Mouse (Mus musculus) forebrain, embryonic 12.5 days (tissue): ENCODE data around the gene Rubcn. TPM values are rescaled to one million over a fixed set of nuclear protein-coding genes. Genes with fewer than 3 reads are reported as not detected.

Experiments used
- ATAC-seq: fragments of 200-750 bp; cut with Nextera tagmentation; 2 replicates; pipeline ENCODE4 v1.8.0; 2017; ENCODE audit warnings: moderate TSS enrichment; ENCODE audit not compliant: low FRiP score
- H3K27ac ChIP-seq: fragments of 300-500 bp; sonication (generic); 2 replicates; pipeline ENCODE4 v1.5.1; 2016; ENCODE audit warnings: mild to moderate bottlenecking
- H3K27me3 ChIP-seq: fragments of 300-500 bp; sonication (generic); 2 replicates; pipeline ENCODE4 v1.6.1; 2016; ENCODE audit warnings: mild to moderate bottlenecking
- H3K36me3 ChIP-seq: fragments of 300-500 bp; sonication (generic); replicated peaks from 2 replicates; pipeline ENCODE4 v1.6.1; 2016; ENCODE audit warnings: mild to moderate bottlenecking
- H3K4me1 ChIP-seq: fragments of 300-500 bp; sonication (generic); 2 replicates; pipeline ENCODE4 v1.6.1; 2016
- H3K4me2 ChIP-seq: fragments of 300-500 bp; sonication (generic); 2 replicates; pipeline ENCODE4 v1.6.1; 2016; ENCODE audit warnings: mild to moderate bottlenecking, moderate library complexity
- H3K4me3 ChIP-seq: fragments of 300-500 bp; sonication (generic); replicated peaks from 2 replicates; pipeline ENCODE4 v1.5.1; 2016; ENCODE audit warnings: mild to moderate bottlenecking
- H3K9ac ChIP-seq: fragments of 300-500 bp; sonication (generic); 2 replicates; pipeline ENCODE4 v1.6.1; 2016; ENCODE audit warnings: mild to moderate bottlenecking
- H3K9me3 ChIP-seq: fragments of 300-500 bp; sonication (generic); 2 replicates; pipeline ENCODE4 v1.6.1; 2016
- WGBS: fragments of 180-500 bp; shearing (Covaris S2); methylation state at CpG from one replicate; pipeline ENCODE4 v1.1.7; 2016; 5-methylcytosine and 5-hydroxymethylcytosine counted together
- polyA plus RNA-seq: library from polyadenylated mRNA; unstranded; fragments of >200 nt; fragmentation: Nextera tagmentation; extraction: Ambion mirVana; gene quantifications from 2 replicates; pipeline ENCODE4 v1.2.1, GENCODE M21; 2016

Gene Rubcn
- polyA plus RNA-seq, 1 experiment from 2014 or later, result 27.4 TPM

- no peak for ATAC-seq
- WGBS, result 74% methylated on average over 4 of the region's 4 CpGs
- Histone ChIP-seq H3K4me2 (no peak overlapping the region), H3K27ac (no peak overlapping the region), H3K9ac (no peak overlapping the region), H3K9me3 (no peaks in the 10 kb centered on the region), H3K4me1 (peaks cover 24% of the 10 kb centered on the region), H3K36me3 (peaks cover 4% of the 10 kb centered on the region; the same call in 1 of the 2 replicates), H3K27me3 (no peaks in the 10 kb centered on the region), H3K4me3 (no peak overlapping the region)
These were observed 12.2 kb downstream of the Rubcn start for GRCm38 (mm10) chr16:32865401-32865800.

GRCm38 (mm10) chr16:32861813-32862385, 15.7 kb downstream of the Rubcn start:
- Histone ChIP-seq H3K4me1 (peaks cover 11% of the 10 kb centered on the region), H3K4me2 (no peak overlapping the region), H3K4me3 (no peak overlapping the region), H3K27ac (no peak overlapping the region), H3K27me3 (no peaks in the 10 kb centered on the region), H3K9me3 (no peaks in the 10 kb centered on the region), H3K9ac (no peak overlapping the region), H3K36me3 (peaks cover 4% of the 10 kb centered on the region; the same call in 1 of the 2 replicates)
- no peak for ATAC-seq
- WGBS, result 94% methylated on average over 3 of the region's 3 CpGs

DNA sequence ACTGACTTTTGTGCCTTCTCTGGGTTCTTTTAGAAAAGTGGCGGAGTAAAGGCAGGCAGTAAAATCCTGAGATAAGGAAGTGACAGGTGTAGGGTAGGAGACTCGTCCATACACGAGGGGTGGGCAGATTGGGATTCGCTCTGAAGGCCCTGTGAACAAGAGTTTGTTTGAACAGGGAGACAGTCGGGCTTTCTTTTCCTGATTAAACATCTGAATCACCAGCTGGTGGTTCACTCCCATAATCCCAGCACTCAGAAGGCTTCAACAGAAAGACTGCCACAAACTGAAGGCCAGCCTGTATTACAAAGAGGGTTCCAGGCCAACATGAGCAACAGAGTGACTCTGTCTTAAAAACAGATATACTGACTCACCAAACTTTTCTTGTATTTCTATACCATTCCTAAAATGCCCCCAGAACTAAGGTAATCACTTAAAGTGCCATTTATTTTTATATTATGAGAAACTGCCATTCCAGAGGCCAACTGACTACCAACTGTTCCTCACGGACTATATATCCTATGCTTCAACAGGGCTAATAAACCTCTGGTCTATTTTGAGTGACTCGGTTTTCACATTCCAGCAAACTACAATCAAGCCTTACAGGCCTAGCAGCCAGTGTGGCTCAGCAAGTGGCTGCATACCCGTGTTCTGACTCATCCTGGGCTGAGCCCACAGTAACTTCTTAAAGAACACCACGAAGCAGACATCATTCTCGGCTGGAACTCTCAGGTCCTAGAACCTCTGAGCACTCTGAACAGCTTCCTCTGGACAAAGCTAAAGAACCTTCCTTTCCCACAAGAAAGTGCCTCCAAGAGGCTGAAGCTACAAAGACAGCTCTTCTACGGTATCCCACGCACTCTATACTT, 18.6 kb downstream of the Rubcn start:
- Histone ChIP-seq H3K4me1 (peaks cover 5% of the 10 kb centered on the region), H3K27ac (no peak overlapping the region), H3K36me3 (peaks cover 8% of the 10 kb centered on the region; the same call in 1 of the 2 replicates), H3K4me2 (no peak overlapping the region), H3K9ac (no peak overlapping the region), H3K4me3 (no peak overlapping the region), H3K27me3 (no peaks in the 10 kb centered on the region), H3K9me3 (no peaks in the 10 kb centered on the region)
- WGBS, result 81% methylated on average over 12 of the region's 12 CpGs
- no peak for ATAC-seq

DNA sequence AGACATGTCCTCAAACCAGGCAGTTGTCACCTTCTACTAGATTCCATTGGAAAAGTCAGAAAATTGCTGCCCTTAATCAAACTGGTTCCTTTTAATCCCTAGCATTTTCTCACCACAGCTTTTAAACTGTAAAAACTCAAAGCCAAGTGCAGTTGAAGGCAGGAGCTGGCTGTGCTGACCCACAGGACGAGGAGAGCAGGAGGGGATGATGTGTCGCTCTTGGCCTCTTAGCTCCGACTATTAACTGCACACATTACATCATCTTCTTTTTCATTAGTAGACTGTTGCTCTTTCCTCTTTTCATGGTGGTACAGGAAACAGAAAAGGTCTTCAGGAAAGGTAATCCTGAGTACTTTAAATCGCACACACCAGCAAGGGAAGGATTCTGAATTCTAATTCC, 19.2 kb downstream of the Rubcn start:
- H3K27me3 ChIP-seq, result no peaks in the 10 kb centered on the region
- H3K9ac ChIP-seq, result no peak overlapping the region
- no peaks in the 10 kb centered on the region for H3K9me3 ChIP-seq
- H3K4me1 ChIP-seq, result peaks cover 5% of the 10 kb centered on the region
- WGBS, result 75% methylated on average over 4 of the region's 4 CpGs
- no peak overlapping the region for H3K4me2 ChIP-seq
- H3K4me3 ChIP-seq, result no peak overlapping the region
- H3K36me3 ChIP-seq, result peaks cover 8% of the 10 kb centered on the region; the same call in 1 of the 2 replicates
- H3K27ac ChIP-seq, result no peak overlapping the region
- ATAC-seq, result no peak

DNA sequence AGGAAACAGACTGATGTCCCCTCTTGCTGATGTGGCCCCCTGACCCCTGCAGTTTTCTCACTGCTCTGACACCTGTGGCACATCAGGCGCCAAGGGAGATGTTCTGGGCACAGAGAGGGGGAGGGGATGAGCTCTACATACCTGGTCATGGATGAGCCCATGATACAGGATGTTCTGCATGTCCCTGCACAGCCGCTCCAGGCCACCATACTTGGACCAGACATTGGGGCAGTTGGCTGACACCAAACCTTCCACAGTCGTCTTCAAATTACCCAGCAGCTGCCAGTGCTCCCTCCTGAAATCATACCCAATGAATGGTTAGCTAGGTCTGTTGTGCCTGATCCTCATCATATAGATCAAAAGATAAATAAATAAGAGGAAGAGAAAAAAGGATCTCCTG, 20.8 kb downstream of the Rubcn start:
- Histone ChIP-seq H3K4me2 (no peak overlapping the region), H3K9ac (no peak overlapping the region), H3K27me3 (no peaks in the 10 kb centered on the region), H3K4me1 (peaks cover 5% of the 10 kb centered on the region), H3K4me3 (no peak overlapping the region), H3K36me3 (peaks cover 8% of the 10 kb centered on the region; the same call in 1 of the 2 replicates), H3K9me3 (no peaks in the 10 kb centered on the region), H3K27ac (no peak overlapping the region)
- 82% methylated on average over 3 of the region's 3 CpGs for WGBS
- ATAC-seq, result no peak

- no peak for ATAC-seq
- H3K4me2 ChIP-seq, result no peak overlapping the region
- H3K36me3 ChIP-seq, result peaks cover 14% of the 10 kb centered on the region
- H3K27me3 ChIP-seq, result no peaks in the 10 kb centered on the region
- H3K9ac ChIP-seq, result no peak overlapping the region
- WGBS, result 86% methylated on average over 2 of the region's 2 CpGs
- no peak overlapping the region for H3K27ac ChIP-seq
- peaks cover 5% of the 10 kb centered on the region for H3K4me1 ChIP-seq
- H3K9me3 ChIP-seq, result no peaks in the 10 kb centered on the region
- H3K4me3 ChIP-seq, result no peak overlapping the region
These were observed 23.5 kb downstream of the Rubcn start for GRCm38 (mm10) chr16:32854050-32854571.

DNA sequence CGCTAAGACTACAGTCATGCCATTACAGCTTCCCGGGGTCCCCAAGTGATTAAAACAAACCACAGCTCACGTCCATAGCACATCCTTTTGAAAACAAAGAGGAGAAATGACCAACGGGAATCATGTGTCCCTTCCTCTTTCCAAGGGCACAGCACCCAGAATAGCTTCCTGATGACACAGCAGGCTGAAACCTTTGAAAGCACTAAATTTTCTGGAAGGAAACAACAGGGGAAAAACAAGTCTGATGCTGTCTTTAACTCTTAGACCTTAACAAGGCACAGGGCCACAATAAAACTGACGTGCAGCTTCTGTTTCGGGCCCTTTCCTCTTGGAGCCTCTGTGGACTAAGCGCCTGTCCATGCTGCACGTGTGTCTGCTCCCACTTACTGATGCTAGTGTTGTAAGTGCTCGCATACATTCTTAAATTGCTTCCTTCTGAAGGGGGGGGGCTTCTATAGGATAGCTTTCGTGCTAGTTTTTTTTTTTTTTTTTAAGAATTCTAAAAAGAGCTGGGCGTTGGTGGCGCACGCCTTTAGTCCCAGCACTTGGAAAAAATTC, 24.0 kb downstream of the Rubcn start:
- no peak overlapping the region for H3K9ac ChIP-seq
- H3K4me1 ChIP-seq, result peaks cover 5% of the 10 kb centered on the region
- H3K27ac ChIP-seq, result no peak overlapping the region
- H3K4me2 ChIP-seq, result no peak overlapping the region
- no peak overlapping the region for H3K4me3 ChIP-seq
- peaks cover 17% of the 10 kb centered on the region for H3K36me3 ChIP-seq
- 79% methylated on average over 13 of the region's 13 CpGs for WGBS
- ATAC-seq, result no peak
- no peaks in the 10 kb centered on the region for H3K9me3 ChIP-seq
- H3K27me3 ChIP-seq, result no peaks in the 10 kb centered on the region

DNA sequence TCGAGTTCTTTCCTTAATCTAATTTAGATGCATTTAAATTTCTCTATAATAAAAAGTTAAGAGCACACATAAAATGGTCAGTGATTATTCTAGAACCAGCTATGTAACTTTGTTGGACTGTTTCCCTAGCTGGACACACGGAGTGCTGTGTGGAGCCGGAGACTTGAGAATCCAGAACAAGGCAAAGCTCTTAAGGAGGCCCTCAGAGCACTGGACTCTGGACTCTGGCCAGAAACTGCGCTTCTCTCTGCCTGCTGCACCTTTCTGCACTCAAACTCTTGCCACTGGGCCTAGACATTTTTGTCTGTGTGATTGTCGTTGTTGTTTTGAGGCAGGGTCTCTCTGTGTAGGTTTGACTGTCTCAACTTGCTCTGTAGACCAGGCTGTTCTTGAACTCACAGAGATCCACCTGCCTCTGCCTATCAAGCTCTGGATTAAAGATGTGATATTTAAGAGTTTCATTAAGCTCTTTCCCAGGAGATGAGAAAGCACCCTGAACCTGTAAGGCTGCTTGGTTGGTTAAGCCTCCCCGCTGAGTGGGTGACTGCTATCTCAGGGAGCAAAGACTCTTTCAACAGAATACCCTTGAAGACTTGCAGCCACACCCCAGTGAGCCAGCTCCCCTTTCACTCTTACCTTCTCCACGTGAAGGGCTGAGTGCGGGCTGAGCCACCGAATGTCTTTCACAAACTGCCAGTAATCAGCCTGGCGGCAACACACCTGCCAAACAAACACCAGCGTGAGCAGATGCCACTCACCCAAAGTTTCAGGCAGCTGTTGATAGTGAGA, 28.3 kb downstream of the Rubcn start:
- Histone ChIP-seq H3K36me3 (peaks cover 53% of the 10 kb centered on the region), H3K27me3 (no peaks in the 10 kb centered on the region), H3K4me1 (peaks cover 2% of the 10 kb centered on the region), H3K9ac (no peak overlapping the region), H3K9me3 (no peaks in the 10 kb centered on the region), H3K4me2 (no peak overlapping the region), H3K27ac (no peak overlapping the region), H3K4me3 (no peak overlapping the region)
- WGBS, result 95% methylated on average over 11 of the region's 11 CpGs
- no peak for ATAC-seq

- no peak overlapping the region for H3K9ac ChIP-seq
- no peaks in the 10 kb centered on the region for H3K9me3 ChIP-seq
- no peak overlapping the region for H3K27ac ChIP-seq
- no peak overlapping the region for H3K4me3 ChIP-seq
- peaks cover 66% of the 10 kb centered on the region for H3K36me3 ChIP-seq
- H3K27me3 ChIP-seq, result no peaks in the 10 kb centered on the region
- no peak for ATAC-seq
- no peak overlapping the region for H3K4me2 ChIP-seq
- H3K4me1 ChIP-seq, result no peaks in the 10 kb centered on the region
- whole genome bisulfite sequencing, result 91% methylated on average over 11 of the region's 11 CpGs
These were observed 30.5 kb downstream of the Rubcn start for GRCm38 (mm10) chr16:32847103-32847502.

GRCm38 (mm10) chr16:32831501-32831900, 46.1 kb downstream of the Rubcn start:
- H3K9ac ChIP-seq, result no peak overlapping the region
- no peak overlapping the region for H3K27ac ChIP-seq
- H3K4me2 ChIP-seq, result no peak overlapping the region
- H3K4me1 ChIP-seq, result no peaks in the 10 kb centered on the region
- no peaks in the 10 kb centered on the region for H3K27me3 ChIP-seq
- H3K36me3 ChIP-seq, result peaks cover 49% of the 10 kb centered on the region
- WGBS, result 85% methylated on average over 4 of the region's 4 CpGs
- ATAC-seq, result no peak
- H3K9me3 ChIP-seq, result no peaks in the 10 kb centered on the region
- no peak overlapping the region for H3K4me3 ChIP-seq

DNA sequence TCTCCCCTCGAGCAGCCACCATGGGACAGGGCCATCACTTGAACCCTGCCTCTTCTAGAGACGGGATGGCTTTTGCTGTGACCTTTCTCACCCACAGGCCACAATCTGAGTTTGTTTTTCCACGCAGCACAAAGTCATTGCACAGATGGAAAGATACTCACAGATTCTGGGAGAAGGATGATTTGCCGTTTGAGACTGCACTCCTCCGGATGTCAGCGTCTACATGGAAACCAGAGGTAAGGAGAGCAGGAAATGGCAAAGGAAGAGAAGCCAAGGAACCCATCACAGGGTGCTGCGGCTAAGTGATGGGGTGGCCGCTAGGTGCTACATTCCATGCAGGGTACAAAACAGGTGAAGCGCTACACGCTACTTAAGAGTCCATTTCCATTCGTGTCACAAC, 48.5 kb downstream of the Rubcn start:
- ATAC-seq, result no peak
- no peaks in the 10 kb centered on the region for H3K27me3 ChIP-seq
- H3K27ac ChIP-seq, result no peak overlapping the region
- no peaks in the 10 kb centered on the region for H3K9me3 ChIP-seq
- H3K4me3 ChIP-seq, result no peak overlapping the region
- H3K36me3 ChIP-seq, result peaks cover 56% of the 10 kb centered on the region
- H3K9ac ChIP-seq, result no peak overlapping the region
- WGBS, result 94% methylated on average over 11 of the region's 11 CpGs
- no peaks in the 10 kb centered on the region for H3K4me1 ChIP-seq
- no peak overlapping the region for H3K4me2 ChIP-seq

- no peaks in the 10 kb centered on the region for H3K27me3 ChIP-seq
- no peak overlapping the region for H3K4me2 ChIP-seq
- H3K9ac ChIP-seq, result no peak overlapping the region
- H3K4me1 ChIP-seq, result no peaks in the 10 kb centered on the region
- ATAC-seq, result no peak
- H3K36me3 ChIP-seq, result peaks cover 72% of the 10 kb centered on the region
- H3K27ac ChIP-seq, result no peak overlapping the region
- H3K9me3 ChIP-seq, result no peaks in the 10 kb centered on the region
- no peak overlapping the region for H3K4me3 ChIP-seq
- 95% methylated on average over 11 of the region's 11 CpGs for WGBS
These were observed 51.0 kb downstream of the Rubcn start for GRCm38 (mm10) chr16:32826521-32826920.
